Mouse (Mus musculus): ENCODE data around the gene Copg2. TPM values are rescaled to one million over a fixed set of nuclear protein-coding genes. Genes with fewer than 3 reads are reported as not detected.
A peak's percentile ranks its signal among the peaks of the same experiment; 100 is the strongest.

The Copg2 gene
- polyA plus RNA-seq, 1 experiment from 2014 or later = 25.6 TPM

DNA sequence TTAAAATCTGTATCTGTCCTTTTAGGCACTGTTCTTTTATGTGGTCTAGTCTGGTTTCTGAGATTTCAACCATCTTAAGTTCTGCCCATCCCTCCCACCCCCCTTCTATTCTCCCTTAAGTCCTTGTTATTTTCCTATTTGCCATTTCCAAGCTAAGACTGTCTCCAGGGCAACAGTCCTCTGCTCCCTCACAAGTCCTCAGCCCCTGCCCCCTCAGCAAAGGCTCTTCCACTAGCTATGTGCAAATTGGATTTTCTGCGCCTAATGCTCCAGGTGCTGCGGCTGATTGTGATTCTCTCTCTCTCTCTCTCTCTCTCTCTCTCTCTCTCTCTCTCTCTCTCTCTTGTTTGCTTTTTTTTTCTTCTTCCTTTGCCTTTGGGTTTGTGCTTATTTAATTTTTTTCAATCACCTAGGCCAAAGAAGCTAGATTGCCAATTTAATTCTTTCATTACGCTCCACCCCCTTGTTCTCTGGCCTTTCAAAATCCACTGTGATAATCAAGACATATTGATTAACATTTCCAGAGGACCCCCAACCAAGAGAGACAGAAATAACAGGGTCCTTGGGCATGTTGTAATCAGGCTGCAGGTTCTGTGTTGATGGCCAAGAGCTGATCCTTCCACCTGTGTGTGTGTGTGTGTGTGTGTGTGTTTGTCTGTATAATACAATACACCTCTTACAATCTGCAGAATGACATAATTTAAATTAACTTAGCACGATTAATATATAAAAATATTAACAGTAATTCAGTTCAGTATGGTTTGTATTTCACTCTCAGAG, 174.0 kb downstream of the Copg2 start:
- H3K27ac ChIP-seq (replicated peaks) = peak overlapping the region; percentile 65
- H3K4me3 ChIP-seq = no peak overlapping the region
- no peaks in the 10 kb centered on the region for H3K27me3 ChIP-seq
- 39% methylated on average over 4 of the region's 4 CpGs for WGBS
- ATAC-seq (replicated peaks) = peak; percentile 81
- H3K9ac ChIP-seq (replicated peaks) = no peak overlapping the region
- H3K4me2 ChIP-seq (replicated peaks) = no peak overlapping the region
- H3K9me3 ChIP-seq = no peaks in the 10 kb centered on the region
- no peaks in the 10 kb centered on the region for H3K36me3 ChIP-seq
- peaks cover 13% of the 10 kb centered on the region for H3K4me1 ChIP-seq

DNA sequence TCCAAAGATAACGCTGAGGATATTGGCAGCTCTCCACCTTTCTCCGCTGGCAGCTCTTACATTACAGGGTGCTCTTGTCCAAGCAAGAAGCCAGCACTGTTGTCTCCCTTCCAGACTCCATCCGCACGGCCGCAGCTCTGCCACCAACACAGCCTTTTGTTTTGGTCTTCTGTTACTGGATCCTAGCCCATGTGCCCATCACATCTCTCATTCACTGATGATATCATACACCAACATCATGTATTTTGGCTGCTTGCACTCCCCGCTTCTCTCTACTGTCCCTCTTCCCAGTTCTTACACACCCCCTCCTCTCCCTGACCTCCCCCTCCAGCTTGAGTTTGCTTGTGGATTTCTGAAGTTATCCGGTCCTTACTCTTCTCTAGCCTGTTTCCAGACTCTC, 179.8 kb downstream of the Copg2 start:
- no peaks in the 10 kb centered on the region for H3K9me3 ChIP-seq
- H3K4me2 ChIP-seq (replicated peaks) = no peak overlapping the region
- no peak overlapping the region for H3K9ac ChIP-seq (replicated peaks)
- peak overlapping the region; percentile 45 for H3K27ac ChIP-seq (replicated peaks)
- WGBS = 42% methylated on average over 7 of the region's 7 CpGs
- H3K36me3 ChIP-seq = no peaks in the 10 kb centered on the region
- no peaks in the 10 kb centered on the region for H3K27me3 ChIP-seq
- H3K4me3 ChIP-seq = no peak overlapping the region
- peaks cover 25% of the 10 kb centered on the region for H3K4me1 ChIP-seq
- ATAC-seq (replicated peaks) = peak; percentile 78

DNA sequence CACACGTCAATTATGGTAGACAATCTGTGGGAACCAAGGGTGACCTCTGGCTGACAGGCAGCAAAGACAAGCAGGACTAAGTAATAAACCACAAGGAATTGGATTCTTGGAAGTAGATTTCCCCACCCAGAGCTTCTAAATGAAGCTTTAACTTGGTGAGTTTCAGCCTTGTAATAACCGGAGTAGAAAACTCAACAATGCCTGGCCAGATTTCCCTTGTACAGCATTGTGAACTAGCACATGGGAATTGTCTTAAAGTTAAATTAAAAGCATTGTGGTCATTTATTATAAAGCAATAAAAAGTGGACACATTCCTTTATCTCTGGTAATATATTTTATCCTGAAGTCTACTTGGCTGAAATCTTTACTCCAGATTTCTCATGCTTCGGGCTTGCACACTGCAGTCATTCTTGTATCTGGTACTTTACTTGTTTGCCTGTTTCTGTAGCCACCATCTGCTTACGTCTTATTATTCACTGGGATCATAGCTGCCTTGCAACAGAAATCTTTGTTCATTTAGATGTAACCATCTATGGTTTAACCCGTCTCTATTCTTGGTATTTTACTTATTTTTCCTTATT, 181.6 kb downstream of the Copg2 start:
- no peak for ATAC-seq (replicated peaks)
- H3K4me2 ChIP-seq (replicated peaks) = no peak overlapping the region
- peaks cover 25% of the 10 kb centered on the region for H3K4me1 ChIP-seq
- H3K27me3 ChIP-seq = no peaks in the 10 kb centered on the region
- H3K9me3 ChIP-seq = no peaks in the 10 kb centered on the region
- H3K4me3 ChIP-seq = no peak overlapping the region
- 56% methylated on average over 5 of the region's 5 CpGs for WGBS
- no peak overlapping the region for H3K27ac ChIP-seq (replicated peaks)
- no peak overlapping the region for H3K9ac ChIP-seq (replicated peaks)
- H3K36me3 ChIP-seq = no peaks in the 10 kb centered on the region

DNA sequence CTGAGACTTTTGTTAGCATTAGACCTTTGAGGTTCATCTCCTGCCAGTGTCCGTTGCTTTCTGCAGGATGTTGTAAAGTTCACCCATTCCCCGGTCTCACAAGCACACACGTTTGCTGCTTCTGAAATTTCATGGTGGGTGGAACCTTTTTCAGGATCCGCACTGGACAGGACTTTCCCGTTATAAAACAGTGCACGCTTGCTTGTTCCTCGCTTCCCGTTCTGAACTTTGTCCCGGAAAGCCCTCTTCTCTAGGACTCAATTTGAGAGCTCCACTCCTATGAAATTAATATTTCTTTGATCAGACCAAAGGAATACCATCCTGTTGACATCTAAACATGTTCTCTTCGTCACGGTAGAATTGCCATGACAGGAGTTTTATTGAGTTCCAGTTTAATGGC, 182.7 kb downstream of the Copg2 start:
- H3K4me1 ChIP-seq = peaks cover 31% of the 10 kb centered on the region
- 91% methylated on average over 11 of the region's 11 CpGs for WGBS
- H3K9me3 ChIP-seq = no peaks in the 10 kb centered on the region
- no peak overlapping the region for H3K9ac ChIP-seq (replicated peaks)
- H3K4me2 ChIP-seq (replicated peaks) = no peak overlapping the region
- ATAC-seq (replicated peaks) = no peak
- H3K27me3 ChIP-seq = no peaks in the 10 kb centered on the region
- H3K36me3 ChIP-seq = no peaks in the 10 kb centered on the region
- H3K27ac ChIP-seq (replicated peaks) = no peak overlapping the region
- H3K4me3 ChIP-seq = no peak overlapping the region

DNA sequence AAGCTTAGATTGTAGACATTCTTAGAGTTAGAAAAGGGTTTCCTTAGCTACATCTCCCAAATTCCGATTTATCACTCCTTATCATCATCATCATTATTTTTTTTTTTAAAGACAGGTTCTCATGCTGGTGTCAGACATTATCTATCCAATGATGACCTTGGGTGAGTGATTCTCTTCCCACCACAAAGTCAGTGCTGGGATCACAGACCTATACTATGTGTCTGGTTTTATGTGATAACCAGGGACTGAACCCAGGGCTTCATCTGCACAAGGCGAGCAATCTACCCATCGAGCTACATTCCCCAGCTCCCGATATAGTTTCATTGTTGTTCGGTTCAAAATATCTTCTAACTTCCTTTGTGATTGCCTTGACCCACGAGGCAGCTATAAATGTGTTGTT, 183.1 kb downstream of the Copg2 start:
- Histone ChIP-seq H3K36me3 (no peaks in the 10 kb centered on the region), H3K4me3 (no peak overlapping the region), H3K4me2 (replicated peaks) (no peak overlapping the region), H3K27ac (replicated peaks) (no peak overlapping the region), H3K4me1 (peaks cover 31% of the 10 kb centered on the region), H3K9ac (replicated peaks) (no peak overlapping the region), H3K9me3 (no peaks in the 10 kb centered on the region), H3K27me3 (no peaks in the 10 kb centered on the region)
- ATAC-seq (replicated peaks) = no peak
- WGBS = 88% methylated on average over 6 of the region's 6 CpGs

DNA sequence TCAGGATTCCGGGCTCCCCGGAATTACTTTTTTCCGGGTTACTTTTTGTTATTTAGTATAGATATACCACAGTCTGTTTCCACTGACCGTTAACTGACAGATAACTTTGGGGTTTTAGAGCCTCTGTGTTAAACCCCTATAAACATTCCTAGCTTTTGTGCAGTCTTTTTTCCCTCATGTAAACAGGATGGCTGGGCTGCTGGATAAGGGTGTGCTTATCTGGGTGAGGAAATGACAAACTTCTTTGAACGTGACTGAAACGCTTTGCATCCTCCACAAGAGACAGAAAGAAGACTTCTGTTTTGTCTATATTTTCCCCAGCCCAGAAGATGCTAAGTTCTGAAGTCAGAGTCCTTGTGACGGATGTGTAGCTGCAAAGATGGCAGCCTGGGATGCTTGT, 184.1 kb downstream of the Copg2 start:
- H3K4me3 ChIP-seq = no peak overlapping the region
- no peaks in the 10 kb centered on the region for H3K9me3 ChIP-seq
- H3K4me2 ChIP-seq (replicated peaks) = no peak overlapping the region
- 67% methylated on average over 7 of the region's 7 CpGs for WGBS
- H3K36me3 ChIP-seq = no peaks in the 10 kb centered on the region
- ATAC-seq (replicated peaks) = no peak
- H3K27ac ChIP-seq (replicated peaks) = no peak overlapping the region
- H3K27me3 ChIP-seq = no peaks in the 10 kb centered on the region
- H3K9ac ChIP-seq (replicated peaks) = no peak overlapping the region
- peaks cover 31% of the 10 kb centered on the region for H3K4me1 ChIP-seq

DNA sequence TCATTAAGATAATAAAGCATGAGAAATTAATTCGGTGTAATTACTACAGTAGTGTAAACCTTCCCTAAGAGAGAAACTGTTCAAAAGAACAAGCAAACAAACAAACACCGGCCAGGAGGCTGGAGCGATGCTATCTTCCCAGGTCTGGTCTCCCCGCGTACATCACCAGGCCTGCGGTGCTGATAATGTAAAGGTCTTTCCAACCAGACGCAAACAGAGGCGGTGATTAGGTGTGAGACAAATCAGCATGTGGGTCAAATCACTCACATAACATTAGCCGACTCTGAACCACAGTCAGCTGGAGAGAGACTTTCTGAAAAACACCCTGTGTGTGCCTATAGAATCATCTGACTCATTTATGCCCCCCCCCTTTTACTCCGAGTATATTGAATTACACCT, 185.2 kb downstream of the Copg2 start:
- WGBS = 68% methylated on average over 10 of the region's 10 CpGs
- no peaks in the 10 kb centered on the region for H3K36me3 ChIP-seq
- no peak overlapping the region for H3K9ac ChIP-seq (replicated peaks)
- no peaks in the 10 kb centered on the region for H3K27me3 ChIP-seq
- no peak overlapping the region for H3K27ac ChIP-seq (replicated peaks)
- H3K4me2 ChIP-seq (replicated peaks) = no peak overlapping the region
- no peaks in the 10 kb centered on the region for H3K9me3 ChIP-seq
- no peak for ATAC-seq (replicated peaks)
- no peak overlapping the region for H3K4me3 ChIP-seq
- peaks cover 21% of the 10 kb centered on the region for H3K4me1 ChIP-seq

DNA sequence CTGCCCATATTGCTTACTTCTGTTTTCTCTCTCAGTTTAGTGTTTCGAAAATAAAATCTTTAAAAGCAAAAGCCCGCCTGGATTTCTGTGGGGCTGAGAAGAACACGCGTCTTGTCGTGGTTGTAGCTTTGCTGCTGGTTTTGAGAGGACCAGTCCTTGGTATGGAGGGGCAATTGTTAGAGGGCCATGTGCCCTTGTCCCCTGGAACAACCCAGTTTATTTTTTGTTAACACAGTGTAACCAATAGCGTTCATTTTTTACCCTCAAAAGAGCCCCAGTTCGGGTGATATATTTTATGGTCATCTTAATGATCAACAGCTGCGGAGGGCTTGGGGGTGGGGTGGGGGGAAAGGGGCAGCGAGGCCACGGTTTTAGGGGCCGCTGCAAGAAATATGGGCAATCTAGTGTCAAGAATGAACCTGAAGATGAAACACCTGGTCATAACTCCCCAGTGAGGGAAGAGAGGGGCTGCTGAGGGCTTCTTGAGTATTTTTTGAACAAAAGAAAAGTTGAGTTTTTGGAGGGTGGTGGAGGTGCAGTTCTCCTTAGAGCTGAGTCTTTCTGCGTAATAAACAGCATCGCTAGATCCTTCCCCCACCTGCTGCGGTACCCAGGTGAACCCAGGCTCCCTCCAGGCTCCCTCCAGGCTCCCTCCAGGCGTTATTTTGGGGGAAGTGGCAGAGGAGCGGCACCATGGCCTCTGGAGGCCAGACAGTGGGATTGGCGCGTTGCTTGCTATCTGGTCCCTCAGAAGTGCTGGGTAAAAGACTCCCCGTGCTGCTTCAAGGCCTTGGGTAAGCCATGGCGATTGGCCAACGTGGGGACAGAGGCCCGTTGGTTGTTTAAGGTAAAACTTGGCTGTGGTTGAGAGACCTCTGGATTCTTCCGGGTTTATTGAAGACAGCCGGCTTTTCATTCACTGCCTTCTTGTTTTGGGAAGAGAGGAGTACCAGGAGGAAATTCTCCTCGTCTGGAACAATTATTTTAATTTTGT, 185.9 kb downstream of the Copg2 start:
- 69% methylated on average over 25 of the region's 25 CpGs for WGBS
- no peaks in the 10 kb centered on the region for H3K9me3 ChIP-seq
- H3K27ac ChIP-seq (replicated peaks) = no peak overlapping the region
- H3K4me1 ChIP-seq = peaks cover 15% of the 10 kb centered on the region
- H3K4me2 ChIP-seq (replicated peaks) = no peak overlapping the region
- no peaks in the 10 kb centered on the region for H3K36me3 ChIP-seq
- ATAC-seq (replicated peaks) = no peak
- no peak overlapping the region for H3K9ac ChIP-seq (replicated peaks)
- H3K27me3 ChIP-seq = no peaks in the 10 kb centered on the region
- no peak overlapping the region for H3K4me3 ChIP-seq

DNA sequence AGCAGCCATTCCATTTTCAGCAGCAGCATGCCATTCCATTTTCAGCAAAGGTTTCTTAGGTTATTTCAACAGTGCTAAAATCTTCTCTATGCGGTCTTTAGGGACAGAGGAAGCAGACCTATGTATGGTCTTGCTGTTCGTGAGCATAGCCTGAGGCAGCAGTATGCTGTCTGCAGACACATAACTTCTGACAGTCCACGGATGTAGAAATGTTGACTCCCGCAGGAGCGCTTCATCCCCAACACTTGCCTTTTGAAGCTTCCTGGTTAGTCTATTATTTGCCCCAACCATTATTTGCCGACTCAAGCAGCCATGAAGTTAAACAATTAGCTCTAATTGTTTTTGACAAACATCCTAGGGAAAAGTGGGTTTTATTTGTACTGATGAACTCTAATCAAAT, 187.5 kb downstream of the Copg2 start:
- H3K4me2 ChIP-seq (replicated peaks) = no peak overlapping the region
- H3K27ac ChIP-seq (replicated peaks) = 0 out of 2 replicates have a peak overlapping the region, but pooled peaks have one; percentile 17
- 17% methylated on average over 6 of the region's 6 CpGs for WGBS
- H3K9ac ChIP-seq (replicated peaks) = no peak overlapping the region
- peaks cover 6% of the 10 kb centered on the region for H3K4me1 ChIP-seq
- no peak for ATAC-seq (replicated peaks)
- no peaks in the 10 kb centered on the region for H3K27me3 ChIP-seq
- no peak overlapping the region for H3K4me3 ChIP-seq
- no peaks in the 10 kb centered on the region for H3K9me3 ChIP-seq
- no peaks in the 10 kb centered on the region for H3K36me3 ChIP-seq

DNA sequence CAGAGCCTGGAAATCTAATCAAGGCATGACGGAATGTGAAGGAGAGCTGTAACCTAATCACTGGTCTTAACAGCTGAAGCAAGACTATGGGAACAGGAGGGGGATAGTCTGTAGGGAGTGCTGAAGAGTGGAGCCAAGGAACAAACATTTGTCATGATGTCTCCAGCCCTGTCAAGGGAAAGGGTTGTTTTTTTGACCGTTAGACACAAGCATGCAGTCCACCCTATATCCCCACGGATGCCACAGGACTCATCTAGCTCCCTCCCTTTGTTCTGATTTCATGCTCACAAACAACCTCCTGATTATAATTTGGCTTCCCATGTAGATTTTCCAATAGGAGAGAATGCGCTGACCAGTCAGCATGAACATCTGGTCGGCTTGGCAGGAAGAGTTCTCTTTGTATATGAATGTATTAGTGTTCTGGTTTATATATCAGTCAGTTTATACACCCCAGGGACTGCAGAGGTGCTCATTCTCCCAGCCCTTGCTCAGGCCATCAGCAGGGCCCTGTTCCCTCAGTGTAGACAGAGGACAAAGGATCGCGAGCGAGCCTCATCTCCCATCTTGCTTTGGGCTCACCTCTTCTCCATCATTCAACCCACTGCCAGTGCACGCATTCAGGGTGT, 192.5 kb downstream of the Copg2 start:
- Histone ChIP-seq H3K27me3 (no peaks in the 10 kb centered on the region), H3K27ac (replicated peaks) (no peak overlapping the region), H3K4me3 (no peak overlapping the region), H3K36me3 (no peaks in the 10 kb centered on the region), H3K9ac (replicated peaks) (no peak overlapping the region), H3K9me3 (no peaks in the 10 kb centered on the region), H3K4me2 (replicated peaks) (no peak overlapping the region), H3K4me1 (no peaks in the 10 kb centered on the region)
- ATAC-seq (replicated peaks) = no peak
- WGBS = 94% methylated on average over 9 of the region's 9 CpGs

DNA sequence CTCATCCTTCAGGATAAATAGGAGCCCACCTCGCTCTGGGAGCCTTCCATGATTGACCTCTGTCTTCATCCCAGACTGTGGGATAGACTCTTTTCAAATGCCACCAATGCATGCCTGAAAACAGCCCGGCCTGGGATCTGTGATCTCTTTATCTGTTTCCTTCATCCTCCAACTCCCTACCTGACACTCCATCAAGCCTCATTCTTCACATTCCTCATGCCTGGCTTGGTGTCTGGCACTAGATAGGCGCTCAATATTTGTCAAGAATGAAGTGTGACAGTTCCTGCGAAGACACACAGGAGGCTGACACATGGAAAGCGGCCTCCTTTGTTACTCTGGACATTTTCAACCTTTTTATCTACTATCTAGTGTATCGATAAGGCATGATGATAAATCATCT, 193.1 kb downstream of the Copg2 start:
- Histone ChIP-seq H3K27me3 (no peaks in the 10 kb centered on the region), H3K9ac (replicated peaks) (no peak overlapping the region), H3K4me2 (replicated peaks) (no peak overlapping the region), H3K4me1 (no peaks in the 10 kb centered on the region), H3K36me3 (no peaks in the 10 kb centered on the region), H3K9me3 (no peaks in the 10 kb centered on the region), H3K27ac (replicated peaks) (no peak overlapping the region), H3K4me3 (no peak overlapping the region)
- 90% methylated on average over 6 of the region's 6 CpGs for WGBS
- ATAC-seq (replicated peaks) = no peak

DNA sequence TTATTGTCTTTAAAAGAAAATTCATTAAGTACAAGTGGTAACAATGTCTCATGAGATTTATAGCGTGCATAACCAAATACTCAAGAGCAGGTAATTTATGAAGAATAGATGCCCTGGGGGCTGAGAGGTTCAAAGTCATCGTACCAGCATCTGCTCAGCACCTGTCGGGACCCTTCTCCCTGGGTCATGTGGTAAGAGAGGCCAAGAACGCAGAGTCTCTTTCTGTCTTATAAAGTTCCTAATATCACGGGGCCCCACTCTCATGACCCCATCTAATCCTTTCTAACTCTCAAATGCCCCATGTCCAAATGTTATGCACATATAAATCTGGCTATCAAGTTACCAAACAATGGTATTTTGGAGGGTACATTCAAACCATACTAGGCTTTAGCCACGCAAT, 193.7 kb downstream of the Copg2 start:
- no peak for ATAC-seq (replicated peaks)

More for the DNA sequence above, 193.7 kb downstream of the Copg2 start:
- WGBS = 90% methylated on average over 6 of the region's 6 CpGs
- Histone ChIP-seq H3K27me3 (no peaks in the 10 kb centered on the region), H3K4me1 (no peaks in the 10 kb centered on the region), H3K27ac (replicated peaks) (no peak overlapping the region), H3K4me3 (no peak overlapping the region), H3K36me3 (no peaks in the 10 kb centered on the region), H3K4me2 (replicated peaks) (no peak overlapping the region), H3K9me3 (no peaks in the 10 kb centered on the region), H3K9ac (replicated peaks) (no peak overlapping the region)

All from forebrain, embryonic 15.5 days (tissue).